Mouse (Mus musculus) megakaryocyte-erythroid progenitor cell, adult 5-6 weeks (primary cell): ENCODE measurements around the gene Trpm7. TPM values are rescaled to one million over a fixed set of nuclear protein-coding genes. Genes with fewer than 3 reads are reported as not detected.

Experiments used
- ATAC-seq: replicated peaks from 2 replicates; pipeline ENCODE4 v1.8.0; 2016; ENCODE audit warnings: mild to moderate bottlenecking, inconsistent platforms; ENCODE audit not compliant: severe bottlenecking, poor library complexity, low FRiP score, low TSS enrichment
- total RNA-seq, 2 experiments: library from RNA; stranded (forward) in 1 of 2; stranded (reverse) in 1 of 2; fragments of 200-1000, 215-1000 nt in 1 of 2; fragments of >200 nt in 1 of 2; fragmentation: Nextera tagmentation in 1 of 2; gene quantifications; 2 replicates each; pipeline ENCODE4 v1.2.3; 2014 to 2017

The Trpm7 gene
- total RNA-seq, 2 experiments from 2014 or later = 74.8 to 121 TPM

DNA sequence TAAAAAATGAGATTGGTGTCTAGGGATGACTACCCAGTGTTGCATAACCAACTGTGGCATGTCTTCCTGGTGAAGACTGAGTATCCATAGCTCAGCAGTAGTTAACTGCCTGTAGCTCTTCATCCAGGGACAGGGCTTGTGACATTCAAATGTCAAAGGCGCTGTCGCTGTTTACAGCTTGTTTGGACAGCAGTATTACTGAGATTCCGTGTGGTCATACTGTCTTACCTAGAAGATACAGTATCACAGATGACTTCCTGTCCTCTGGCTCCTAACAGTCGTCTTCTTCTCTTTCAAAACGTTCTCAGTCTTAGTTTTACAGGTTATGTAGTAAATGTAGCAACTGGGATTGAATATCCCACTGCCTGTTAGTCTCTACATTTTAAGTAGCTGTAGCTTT lies 37.2 kb downstream of the Trpm7 start:
- ATAC-seq = no peak

DNA sequence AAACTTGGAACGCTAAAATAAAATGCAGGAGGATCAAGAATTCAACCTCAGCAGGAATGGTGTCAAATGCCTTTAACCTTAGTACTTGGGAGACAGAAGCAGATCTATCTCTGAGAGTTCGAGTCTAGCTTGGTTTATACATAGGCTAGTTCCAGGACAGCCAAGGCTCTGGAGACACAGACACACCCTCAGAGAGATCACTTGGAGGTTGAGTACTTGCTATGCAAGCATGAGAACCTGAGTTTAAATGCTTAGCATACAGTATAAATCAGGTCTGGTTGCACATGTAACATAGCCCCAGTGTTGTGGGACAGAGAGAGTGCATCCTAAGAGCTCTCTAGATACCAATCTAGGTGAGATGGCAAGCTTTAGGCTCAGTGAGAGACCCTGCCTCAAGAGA lies 58.6 kb downstream of the Trpm7 start:
- peak; percentile 29; the same call in 1 of the 2 replicates for ATAC-seq

DNA sequence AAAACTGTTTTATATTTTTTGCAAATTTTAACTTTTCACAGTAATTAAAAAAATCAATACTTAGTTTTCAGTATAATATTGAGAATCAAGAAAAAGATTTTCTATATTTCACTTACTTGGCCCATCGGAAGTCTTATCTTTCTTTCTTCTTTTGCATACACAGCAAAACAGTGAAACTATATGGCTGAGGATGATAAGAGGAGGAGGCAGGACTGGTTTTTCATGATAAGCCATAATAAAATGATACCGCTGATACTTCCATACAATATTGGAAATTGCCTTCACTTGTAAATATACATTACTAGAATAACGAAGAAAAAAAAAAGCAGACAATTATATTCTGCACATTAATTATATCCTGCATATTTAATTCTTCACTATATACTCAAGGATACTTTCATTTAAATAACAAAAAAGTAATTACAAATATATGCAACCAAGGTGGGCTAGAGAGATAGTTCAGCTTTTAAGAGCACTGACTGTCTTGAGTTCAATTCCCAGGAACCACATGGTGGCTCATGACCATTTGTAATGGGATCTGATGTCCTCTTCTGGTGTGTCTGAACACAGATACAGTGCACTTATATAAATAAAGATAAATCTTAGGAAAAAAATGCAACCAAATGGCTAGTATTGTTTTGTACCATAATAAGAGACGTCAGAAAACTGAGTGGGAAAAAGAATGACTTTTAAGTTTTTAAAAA lies 59.2 kb downstream of the Trpm7 start:
- ATAC-seq = peak; percentile 70; the same call in 1 of the 2 replicates

DNA sequence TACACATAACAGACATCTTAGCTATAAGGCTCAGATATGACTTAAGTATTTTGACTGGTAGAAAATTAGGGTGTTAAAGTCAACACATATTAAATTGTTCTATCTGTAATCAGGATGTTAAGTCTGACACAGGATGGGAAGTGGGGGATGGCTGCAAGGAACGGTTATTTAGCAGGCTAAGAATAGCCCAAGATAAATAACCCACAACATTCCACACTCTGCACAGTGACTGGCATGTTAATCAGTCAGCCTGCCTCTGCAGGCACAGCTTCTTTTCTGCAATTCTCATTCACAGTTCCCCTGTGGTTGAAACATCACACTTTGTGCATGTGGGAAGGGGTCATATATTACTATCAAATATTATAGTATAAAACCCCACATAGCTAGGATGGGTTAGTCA lies 60.2 kb downstream of the Trpm7 start:
- ATAC-seq = peak; percentile 43; the same call in 1 of the 2 replicates

DNA sequence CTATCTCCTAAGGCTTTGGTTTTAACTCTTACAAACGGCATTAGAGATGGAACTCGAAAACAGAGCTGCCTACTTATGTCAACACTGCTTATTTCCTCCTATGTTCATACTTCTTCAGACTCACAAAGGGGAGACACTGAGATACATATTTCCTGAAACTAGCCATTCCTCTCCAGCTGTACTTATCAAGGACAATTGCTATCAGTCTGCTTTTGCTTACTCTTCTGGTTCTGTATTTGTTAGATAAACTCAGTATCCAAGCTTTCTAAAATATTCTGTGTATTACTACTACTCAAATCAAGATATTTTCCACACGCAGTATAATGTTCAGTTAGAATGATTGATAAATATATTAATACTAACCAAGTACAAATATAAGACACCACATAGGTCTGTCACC lies 74.0 kb downstream of the Trpm7 start:
- no peak for ATAC-seq

DNA sequence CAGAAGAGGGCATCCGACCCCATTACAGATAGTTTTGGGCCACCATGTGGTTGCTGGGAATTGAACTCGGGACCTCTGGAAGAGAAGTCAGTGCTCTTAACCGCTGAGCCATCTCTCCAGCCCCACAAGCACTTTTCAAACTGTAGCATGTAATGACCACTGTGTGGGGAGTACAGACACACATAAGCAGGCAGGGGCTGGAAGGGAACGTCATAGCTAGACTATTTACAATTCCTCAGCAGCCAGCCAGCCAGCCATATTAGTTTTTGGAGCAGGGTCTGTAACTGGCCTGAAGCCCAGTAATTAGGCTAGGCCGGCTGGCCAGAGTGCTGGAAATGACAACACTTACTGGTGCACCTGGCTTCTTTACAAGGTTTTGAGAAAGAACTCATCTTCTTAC lies 77.6 kb downstream of the Trpm7 start:
- ATAC-seq = no peak

DNA sequence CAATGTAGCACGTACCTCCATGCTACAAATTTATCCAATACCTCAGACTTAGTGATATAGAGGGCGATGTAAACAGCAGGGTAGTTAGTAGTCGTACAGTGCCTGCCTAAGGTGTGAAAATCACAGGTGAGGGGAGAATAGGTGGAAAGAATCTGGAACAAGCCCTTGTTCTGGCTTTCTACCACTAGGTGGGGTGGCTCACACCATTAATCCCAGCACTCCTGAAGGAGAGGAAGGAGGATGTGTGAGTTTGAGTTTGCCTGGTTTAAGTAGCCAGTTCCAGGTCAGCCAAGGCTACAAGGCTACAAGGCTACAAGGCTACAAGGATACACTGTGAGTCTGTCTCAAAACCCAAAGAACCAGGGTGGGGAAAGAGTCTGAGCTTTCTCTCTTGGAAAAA lies 80.3 kb downstream of the Trpm7 start:
- ATAC-seq = no peak

DNA sequence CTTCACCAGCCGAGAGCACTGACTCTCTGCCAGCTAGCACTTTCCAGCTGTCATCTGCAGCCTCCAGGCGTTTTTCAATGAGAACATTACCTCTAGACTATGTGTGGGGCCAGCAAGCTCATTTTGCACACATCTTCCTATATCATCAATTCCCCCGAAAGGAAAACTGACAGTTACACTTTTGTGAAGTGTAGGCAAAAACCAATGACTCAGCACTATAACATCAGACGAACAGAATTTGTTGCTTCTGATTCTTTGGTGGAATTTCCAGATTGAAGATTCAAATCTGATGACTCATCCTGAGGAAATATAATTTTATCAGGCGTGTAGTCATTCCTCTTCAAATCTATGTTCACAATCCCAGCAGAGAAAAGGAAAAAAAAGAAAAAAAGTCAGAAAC lies 83.4 kb downstream of the Trpm7 start:
- ATAC-seq = no peak

DNA sequence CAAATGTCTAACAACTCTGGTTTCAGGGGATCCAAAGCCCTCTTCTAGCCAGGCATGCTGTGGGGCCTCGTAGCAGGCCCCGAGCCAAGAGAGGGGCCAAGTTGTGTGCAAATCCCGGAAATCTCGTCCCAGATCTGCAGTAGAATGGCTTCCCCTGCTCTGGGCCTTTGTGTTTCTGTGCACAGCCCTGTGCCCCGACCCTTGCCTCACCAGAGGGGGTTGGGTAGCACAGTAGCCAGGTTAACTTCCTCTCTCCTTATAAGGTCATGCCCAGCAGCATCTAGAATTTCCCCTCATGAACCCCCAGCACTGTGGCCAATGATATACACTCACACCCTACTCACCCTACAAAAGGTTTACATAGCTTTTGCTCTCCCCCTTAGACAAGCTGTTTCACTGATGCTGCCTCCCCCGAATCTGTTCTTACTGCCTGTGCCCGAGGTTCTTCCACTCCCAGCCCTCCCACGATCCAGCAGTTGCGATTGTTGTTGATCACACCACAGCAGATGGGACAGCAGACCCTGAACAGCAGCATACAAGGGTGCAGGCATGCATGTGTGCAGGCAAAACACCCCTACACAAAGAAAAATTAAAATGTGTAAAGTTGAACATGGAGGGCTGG lies 88.2 kb downstream of the Trpm7 start:
- peak; percentile 51; the same call in 1 of the 2 replicates for ATAC-seq

- ATAC-seq = no peak
These were observed 92.7 kb downstream of the Trpm7 start, which contains the start of gene Usp50 for GRCm38 (mm10) chr2:126783370-126783769. TSS of gene Usp50 (minus strand) at chr2:126783470.

DNA sequence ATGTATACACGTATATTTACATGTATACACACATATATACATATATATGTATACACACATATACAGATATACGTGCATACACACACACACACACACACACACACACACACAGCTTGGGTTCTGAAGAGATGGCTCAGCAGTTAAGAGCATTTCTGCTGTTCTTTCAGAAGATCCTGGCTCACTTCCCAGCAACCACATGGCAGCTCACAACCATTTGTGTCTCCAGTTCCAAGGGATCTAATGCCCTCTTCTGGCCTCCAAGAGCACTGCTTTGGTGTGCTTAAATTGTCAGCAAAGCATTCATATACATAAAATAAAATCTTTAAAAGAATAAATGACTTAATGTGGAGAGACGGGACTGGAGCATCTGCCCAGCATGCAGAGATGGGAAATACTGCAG lies 93.6 kb downstream of the Trpm7 start:
- ATAC-seq = peak; percentile 74

DNA sequence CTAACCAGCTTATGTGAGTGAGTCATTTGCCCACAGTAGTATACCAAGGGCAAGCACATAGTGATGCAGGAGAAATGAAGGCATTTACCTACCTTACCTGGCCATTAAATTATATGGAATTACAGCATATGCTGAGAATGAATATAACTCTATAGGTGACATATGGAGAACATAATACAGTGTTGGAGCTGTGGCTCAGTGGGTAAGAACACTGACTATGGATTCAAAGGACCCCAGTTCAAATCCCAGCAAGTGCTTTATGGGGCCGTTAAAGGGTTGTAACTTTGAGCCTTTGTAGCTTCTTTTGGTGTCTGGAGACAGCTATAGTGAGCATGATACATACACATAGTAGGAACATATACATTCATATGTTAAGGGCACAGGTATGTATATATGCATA lies 94.6 kb downstream of the Trpm7 start:
- no peak for ATAC-seq

DNA sequence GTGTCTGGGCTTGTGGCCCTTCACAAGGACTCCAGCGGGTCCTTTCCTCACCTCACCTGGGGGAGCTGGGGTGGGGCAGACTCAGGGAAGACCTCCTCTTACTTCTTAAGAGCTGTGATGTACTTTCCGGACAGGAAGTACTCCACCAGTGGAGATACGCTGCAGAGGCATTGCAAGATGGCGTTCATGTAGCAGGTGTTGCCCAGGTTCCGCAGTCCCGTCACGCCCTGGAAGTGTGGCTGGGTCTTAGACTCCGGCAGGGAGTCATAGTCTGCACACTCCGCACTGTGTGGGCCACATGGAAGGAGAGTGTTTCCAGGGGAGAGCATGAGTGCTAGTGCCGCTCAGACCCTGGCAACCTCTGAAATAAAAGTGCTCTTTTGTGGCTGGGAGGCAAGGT lies 95.7 kb downstream of the Trpm7 start:
- no peak for ATAC-seq

- ATAC-seq = no peak
These were observed 97.2 kb downstream of the Trpm7 start for GRCm38 (mm10) chr2:126778806-126779205.

- no peak for ATAC-seq
These were observed 99.6 kb downstream of the Trpm7 start for GRCm38 (mm10) chr2:126776416-126776815.

DNA sequence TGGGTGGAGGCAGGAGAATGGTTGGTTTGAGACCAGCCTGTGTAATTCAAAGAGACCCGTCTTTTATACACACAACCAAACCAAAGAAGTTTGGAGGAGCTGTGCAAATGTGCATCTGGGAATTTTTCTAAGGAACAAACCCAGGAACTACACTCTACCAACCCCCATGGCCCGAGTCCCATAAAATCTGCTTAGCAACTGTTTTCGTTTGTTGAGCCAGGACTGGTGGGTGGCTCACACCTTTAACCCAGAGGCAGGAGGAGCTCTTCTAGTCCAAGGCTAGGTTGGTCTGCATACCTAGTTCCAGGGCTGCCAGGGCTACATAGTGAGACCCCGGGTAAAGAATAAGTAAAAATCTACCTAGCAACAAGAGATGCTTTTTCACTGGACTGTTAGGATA lies 100.1 kb downstream of the Trpm7 start:
- ATAC-seq = 0 out of 2 replicates have a peak, but pooled peaks have one; percentile 25

- ATAC-seq = no peak
These were observed 103.8 kb downstream of the Trpm7 start for GRCm38 (mm10) chr2:126772217-126772616.

GRCm38 (mm10) chr2:126769431-126770181 lies 106.4 kb downstream of the Trpm7 start:
- no peak for ATAC-seq

DNA sequence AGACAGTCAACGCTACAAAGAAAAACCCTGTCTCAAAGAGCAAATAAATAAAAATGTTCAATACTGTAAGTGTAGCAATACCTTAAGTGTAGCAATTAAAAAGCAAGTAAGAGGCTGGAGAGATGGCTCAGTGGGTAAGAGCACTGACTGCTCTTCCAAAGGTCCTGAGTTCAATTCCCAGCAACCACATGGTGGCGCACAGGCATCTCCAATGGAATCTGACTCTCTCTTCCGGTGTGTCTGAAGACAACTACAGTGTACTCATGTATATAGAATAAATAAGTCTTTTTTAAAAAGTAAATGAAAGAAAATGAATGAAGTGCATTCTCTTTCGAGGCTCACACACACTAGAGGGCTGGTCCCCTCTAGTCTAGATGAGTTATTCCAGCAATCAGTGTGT lies 107.8 kb downstream of the Trpm7 start:
- ATAC-seq = no peak

DNA sequence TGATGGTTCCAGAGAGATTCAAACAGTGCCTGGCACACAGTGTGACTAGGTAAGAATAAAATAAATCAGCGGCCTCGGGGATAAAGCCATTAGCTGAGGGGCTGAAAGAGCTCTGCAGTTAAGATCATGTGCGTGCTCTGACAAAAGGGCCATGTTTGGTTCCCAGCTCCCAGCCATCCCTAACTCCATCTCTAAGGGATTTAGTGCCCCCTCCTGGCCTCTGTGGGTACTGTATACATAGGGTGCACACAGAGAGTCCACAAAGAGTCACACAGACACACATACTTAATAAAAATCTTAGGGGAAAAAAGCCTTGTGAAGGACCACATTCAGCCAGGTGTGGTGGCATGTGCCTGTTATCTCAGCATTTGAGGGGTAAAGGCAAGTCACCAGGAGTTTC lies 108.4 kb downstream of the Trpm7 start:
- no peak for ATAC-seq
